Mouse (Mus musculus): Measurements from ENCODE around the gene Mt1.

- no peak for TF ChIP-seq CTCF (IDR thresholded peaks at IDR 0.05; ENCODE audit: low read depth)
- TF ChIP-seq EP300 (IDR thresholded peaks at IDR 0.05; ENCODE audit: low read depth), result no peak
Measured at GRCm38 (mm10) chr8:94209639-94210038, 30.8 kb downstream of the Mt1 start.

Measured in liver, embryonic 14.5 days (tissue).